Mouse (Mus musculus): ENCODE results near the gene Btbd2. TPM values are rescaled to one million over a fixed set of nuclear protein-coding genes. Genes with fewer than 3 reads are reported as not detected.

Btbd2 gene
- total and polyA plus RNA-seq, 2 experiments from 2014 or later, result 36.7 to 92.2 TPM

GRCm38 (mm10) chr10:80625764-80626163, 31.1 kb downstream of the Btbd2 start:
- DNase-seq (ENCODE audit: low spot score) (no peak), ATAC-seq (ENCODE audit: insufficient read depth, low read depth) (no peak)
- Histone ChIP-seq H3K4me2 (ENCODE audit: low read depth, low read length) (no peak overlapping the region), H3K9ac (replicated peaks; ENCODE audit: low read depth, low read length) (no peak overlapping the region), H3K36me3 (replicated peaks; ENCODE audit: control insufficient read depth, insufficient read depth, low read length) (no peaks in the 10 kb centered on the region; the same call in 1 of the 2 replicates), H3K27me3 (ENCODE audit: control insufficient read depth, insufficient read depth, low read length) (no peaks in the 10 kb centered on the region), H3K4me3 (ENCODE audit: low read depth, low read length) (no peak overlapping the region), H3K4me1 (ENCODE audit: control insufficient read depth, insufficient read depth) (peaks cover 47% of the 10 kb centered on the region), H3K9me3 (replicated peaks; ENCODE audit: control insufficient read depth, low read length) (no peaks in the 10 kb centered on the region), H3K27ac (ENCODE audit: low read depth) (no peak overlapping the region)
- 87% methylated on average over 4 of the region's 4 CpGs for WGBS
- no peak for TF ChIP-seq EP300 (IDR thresholded peaks at IDR 0.05; ENCODE audit: low read depth)
- no peak for TF ChIP-seq CTCF (IDR thresholded peaks at IDR 0.05; ENCODE audit: low read depth)

- WGBS, result 12% methylated on average over 15 of the region's 15 CpGs
- no peak for ATAC-seq (ENCODE audit: insufficient read depth, low read depth)
- Histone ChIP-seq H3K36me3 (replicated peaks; ENCODE audit: control insufficient read depth, insufficient read depth, low read length) (no peaks in the 10 kb centered on the region; the same call in 1 of the 2 replicates), H3K4me2 (ENCODE audit: low read depth, low read length) (peak overlapping the region; percentile 85), H3K4me3 (ENCODE audit: low read depth, low read length) (peak overlapping the region; percentile 82), H3K9me3 (replicated peaks; ENCODE audit: control insufficient read depth, low read length) (no peaks in the 10 kb centered on the region), H3K9ac (replicated peaks; ENCODE audit: low read depth, low read length) (peak overlapping the region; percentile 77), H3K4me1 (ENCODE audit: control insufficient read depth, insufficient read depth) (peaks cover 31% of the 10 kb centered on the region), H3K27ac (ENCODE audit: low read depth) (peak overlapping the region; percentile 88), H3K27me3 (ENCODE audit: control insufficient read depth, insufficient read depth, low read length) (no peaks in the 10 kb centered on the region)
- TF ChIP-seq EP300 (IDR thresholded peaks at IDR 0.05; ENCODE audit: low read depth) (0 out of 2 replicates have a peak, but pooled peaks have one; percentile 17), CTCF (IDR thresholded peaks at IDR 0.05; ENCODE audit: low read depth) (no peak)
- peak; percentile 26 for DNase-seq (ENCODE audit: low spot score)
Observed at GRCm38 (mm10) chr10:80623457-80624191, 33.2 kb downstream of the Btbd2 start.

GRCm38 (mm10) chr10:80622661-80623456, 34.0 kb downstream of the Btbd2 start, which contains the start of gene Csnk1g2:
TSS of gene Csnk1g2 (plus strand) at chr10:80622838.
- H3K9ac ChIP-seq (replicated peaks; ENCODE audit: low read depth, low read length), result peak within 1 kb of the TSS; percentile 77
- ATAC-seq (ENCODE audit: insufficient read depth, low read depth) (peak; percentile 36), DNase-seq (ENCODE audit: low spot score) (peak; percentile 27)
- no peaks in the 10 kb centered on the region for H3K27me3 ChIP-seq (ENCODE audit: control insufficient read depth, insufficient read depth, low read length)
- peak; percentile 13; the same call in 1 of the 2 replicates for TF ChIP-seq EP300 (IDR thresholded peaks at IDR 0.05; ENCODE audit: low read depth)
- no peak for TF ChIP-seq CTCF (IDR thresholded peaks at IDR 0.05; ENCODE audit: low read depth)
- peak within 1 kb of the TSS; percentile 88 for H3K27ac ChIP-seq (ENCODE audit: low read depth)
- WGBS, result under 1% methylated on average over 72 of the region's 85 CpGs
- H3K4me1 ChIP-seq (ENCODE audit: control insufficient read depth, insufficient read depth), result peaks cover 33% of the 10 kb centered on the region
- peak within 1 kb of the TSS; percentile 85 for H3K4me2 ChIP-seq (ENCODE audit: low read depth, low read length)
- H3K36me3 ChIP-seq (replicated peaks; ENCODE audit: control insufficient read depth, insufficient read depth, low read length), result no peaks in the 10 kb centered on the region; the same call in 1 of the 2 replicates
- no peaks in the 10 kb centered on the region for H3K9me3 ChIP-seq (replicated peaks; ENCODE audit: control insufficient read depth, low read length)
- peak within 1 kb of the TSS; percentile 82 for H3K4me3 ChIP-seq (ENCODE audit: low read depth, low read length)

GRCm38 (mm10) chr10:80621940-80622660, 34.8 kb downstream of the Btbd2 start:
- peak overlapping the region; percentile 58 for H3K4me2 ChIP-seq (ENCODE audit: low read depth, low read length)
- H3K27me3 ChIP-seq (ENCODE audit: control insufficient read depth, insufficient read depth, low read length), result no peaks in the 10 kb centered on the region
- H3K4me1 ChIP-seq (ENCODE audit: control insufficient read depth, insufficient read depth), result peaks cover 26% of the 10 kb centered on the region
- H3K27ac ChIP-seq (ENCODE audit: low read depth), result peak overlapping the region; percentile 85
- WGBS, result under 1% methylated on average over 64 of the region's 64 CpGs
- TF ChIP-seq EP300 (IDR thresholded peaks at IDR 0.05; ENCODE audit: low read depth), result peak; percentile 85
- no peak for TF ChIP-seq CTCF (IDR thresholded peaks at IDR 0.05; ENCODE audit: low read depth)
- H3K4me3 ChIP-seq (ENCODE audit: low read depth, low read length), result peak overlapping the region; percentile 82
- no peaks in the 10 kb centered on the region for H3K9me3 ChIP-seq (replicated peaks; ENCODE audit: control insufficient read depth, low read length)
- ATAC-seq (ENCODE audit: insufficient read depth, low read depth) (peak; percentile 96), DNase-seq (ENCODE audit: low spot score) (peak; percentile 100)
- H3K9ac ChIP-seq (replicated peaks; ENCODE audit: low read depth, low read length), result peak overlapping the region; percentile 77; the same call in 1 of the 2 replicates
- no peaks in the 10 kb centered on the region; the same call in 1 of the 2 replicates for H3K36me3 ChIP-seq (replicated peaks; ENCODE audit: control insufficient read depth, insufficient read depth, low read length)

GRCm38 (mm10) chr10:80621690-80621939, 35.3 kb downstream of the Btbd2 start:
- WGBS, result 1% methylated on average over 9 of the region's 9 CpGs
- peak overlapping the region; percentile 58 for H3K4me2 ChIP-seq (ENCODE audit: low read depth, low read length)
- no peaks in the 10 kb centered on the region for H3K9me3 ChIP-seq (replicated peaks; ENCODE audit: control insufficient read depth, low read length)
- H3K4me3 ChIP-seq (ENCODE audit: low read depth, low read length), result peak overlapping the region; percentile 82
- DNase-seq (ENCODE audit: low spot score), result no peak
- H3K9ac ChIP-seq (replicated peaks; ENCODE audit: low read depth, low read length), result 0 out of 2 replicates have a peak overlapping the region, but pooled peaks have one; percentile 9
- H3K27ac ChIP-seq (ENCODE audit: low read depth), result peak overlapping the region; percentile 85
- TF ChIP-seq EP300 (IDR thresholded peaks at IDR 0.05; ENCODE audit: low read depth) (no peak), CTCF (IDR thresholded peaks at IDR 0.05; ENCODE audit: low read depth) (no peak)
- ATAC-seq (ENCODE audit: insufficient read depth, low read depth), result no peak
- H3K4me1 ChIP-seq (ENCODE audit: control insufficient read depth, insufficient read depth), result peaks cover 26% of the 10 kb centered on the region
- no peaks in the 10 kb centered on the region for H3K27me3 ChIP-seq (ENCODE audit: control insufficient read depth, insufficient read depth, low read length)
- H3K36me3 ChIP-seq (replicated peaks; ENCODE audit: control insufficient read depth, insufficient read depth, low read length), result no peaks in the 10 kb centered on the region; the same call in 1 of the 2 replicates

Measured in heart, postnatal 0 days (tissue).